Mouse (Mus musculus) B cell, adult 62 days (primary cell): ENCODE data around the gene Igflr1. TPM values are rescaled to one million over a fixed set of nuclear protein-coding genes. Genes with fewer than 3 reads are reported as not detected.

Experiments
- total RNA-seq: library from RNA; stranded (reverse); gene quantifications from 4 replicates; pipeline ENCODE4 v1.2.4, GENCODE M21; 2023

Igflr1 gene
- total RNA-seq: 5.6 to 11.7 TPM (median 8.2 TPM) in 4 replicates

GRCm38 (mm10) chr7:30564970-30565571 is at the start of gene Igflr1:
TSS of gene Igflr1 (plus strand) at chr7:30565427.

GRCm38 (mm10) chr7:30534633-30535577 is 30.3 kb upstream of the Igflr1 start, which contains the start of gene Arhgap33:
TSS of gene Arhgap33 (minus strand) at chr7:30535060.

GRCm38 (mm10) chr7:30552102-30553020 is 12.9 kb upstream of the Igflr1 start, which contains the start of the genes Hspb6 and Proser3:
TSS of gene Hspb6 (plus strand) at chr7:30552178.
TSS of gene Proser3 (minus strand) at chr7:30552299.

GRCm38 (mm10) chr7:30559443-30559954 is 5.7 kb upstream of the Igflr1 start, which contains the start of gene Lin37:
TSS of gene Lin37 (minus strand) at chr7:30559838.

GRCm38 (mm10) chr7:30563117-30563905 is 1.9 kb upstream of the Igflr1 start, which contains the start of the genes U2af1l4, Gm49396 and Psenen:
TSS of gene U2af1l4 (plus strand) at chr7:30563301.
TSS of gene Gm49396 (plus strand) at chr7:30563344.
TSS of gene Psenen (minus strand) at chr7:30563627.

GRCm38 (mm10) chr7:30588676-30589434 is 23.6 kb downstream of the Igflr1 start, which contains the start of gene Kmt2b:
TSS of gene Kmt2b (minus strand) at chr7:30588726.

DNA sequence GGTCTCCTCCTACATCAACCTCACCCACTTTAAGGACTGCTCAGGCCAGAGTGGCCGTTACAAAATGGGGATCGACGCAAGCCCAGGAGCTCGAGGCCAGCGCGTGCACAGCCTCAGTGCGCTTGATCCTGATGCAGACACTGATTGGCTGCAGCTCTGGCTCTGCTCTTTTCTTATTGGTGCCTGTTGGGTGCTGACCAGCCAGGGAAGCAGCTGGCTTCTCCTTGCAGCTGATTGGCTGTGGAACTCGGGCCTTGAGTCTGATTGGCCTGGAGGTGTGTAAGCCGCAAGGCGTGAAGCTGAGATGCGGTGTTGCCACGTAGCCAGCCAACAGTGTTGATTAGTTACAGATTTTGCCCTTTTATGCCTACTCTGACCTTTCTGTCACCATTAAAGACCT is 33.6 kb downstream of the Igflr1 start, which contains the start of gene Zbtb32:
Gene Zbtb32, minus strand, starts transcription at position 124 of the 400 bp plus-strand sequence.

DNA sequence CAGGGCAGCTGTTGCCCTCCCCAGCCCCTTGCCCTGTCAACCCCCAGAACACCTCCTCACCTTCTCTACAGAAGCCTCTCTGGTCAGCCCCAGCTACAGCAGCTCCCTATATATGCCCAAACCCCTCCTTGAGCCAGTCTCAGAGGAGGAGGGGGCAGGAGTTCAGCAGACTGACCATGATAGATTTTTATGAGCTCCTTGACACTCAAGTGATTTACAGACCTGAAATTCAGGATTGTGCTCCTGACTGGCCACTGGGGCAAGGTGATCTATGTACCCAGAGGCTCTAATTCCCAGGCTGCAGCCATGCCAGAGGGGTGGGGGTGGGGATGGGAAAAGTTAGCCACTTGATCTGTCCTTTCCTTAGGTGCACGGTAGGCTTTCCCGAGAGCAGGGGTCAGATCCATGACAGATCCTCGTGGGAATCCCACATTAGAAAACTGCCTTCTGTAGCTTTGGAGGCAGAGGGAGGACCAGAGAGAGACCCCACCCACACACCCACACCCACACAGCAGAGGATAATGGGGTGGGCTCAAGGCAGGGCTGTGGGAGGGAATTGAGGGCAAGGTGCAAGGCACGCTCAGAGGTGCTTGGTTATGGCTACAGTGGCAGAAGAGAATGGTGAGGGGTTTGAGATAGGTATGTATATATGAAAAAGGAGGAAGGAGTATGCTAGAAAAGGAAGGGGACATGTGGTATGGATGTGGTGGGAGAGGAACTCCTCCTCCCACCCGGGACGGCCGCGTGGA is 47.6 kb downstream of the Igflr1 start, which contains the start of gene Upk1a:
Gene Upk1a, minus strand, starts transcription at position 194 of the 749 bp plus-strand sequence.

Other genes starting within 250 kb of the Igflr1 start
- 4.5 to 5.6 TPM (median 5.1 TPM) in 4 replicates for gene E130208F15Rik, start 243.7 kb upstream of the Igflr1 start, total RNA-seq
- 17.4 to 20.4 TPM (median 17.5 TPM) in 4 replicates for gene Sdhaf1, start 241.5 kb upstream of the Igflr1 start, total RNA-seq
- not detected in 4 replicates for gene Lrfn3, start 202.7 kb upstream of the Igflr1 start, total RNA-seq
- gene Tyrobp, start 151.7 kb upstream of the Igflr1 start, total RNA-seq: 63.3 to 80.1 TPM (median 74.7 TPM) in 4 replicates
- gene Hcst, start 145.6 kb upstream of the Igflr1 start, total RNA-seq: 34.8 to 42.0 TPM (median 39.2 TPM) in 4 replicates
- gene Nfkbid, start 143.7 kb upstream of the Igflr1 start, total RNA-seq: 332 to 428 TPM (median 371 TPM) in 4 replicates
- 0.22 TPM in 1 of 4 replicates, not detected in the others for gene Aplp1, start 119.9 kb upstream of the Igflr1 start, total RNA-seq
- not detected in 4 replicates for gene Kirrel2, start 107.7 kb upstream of the Igflr1 start, total RNA-seq
- gene Nphs1, start 107.1 kb upstream of the Igflr1 start, total RNA-seq: not detected in 4 replicates
- not detected in 4 replicates for gene Prodh2, start 71.8 kb upstream of the Igflr1 start, total RNA-seq
- gene Arhgap33, start 30.4 kb upstream of the Igflr1 start, total RNA-seq: 14.2 to 18.7 TPM (median 16.3 TPM) in 4 replicates
- 2.2 to 3.1 TPM (median 2.7 TPM) in 4 replicates for gene Hspb6, start 13.2 kb upstream of the Igflr1 start, total RNA-seq
- gene Proser3, start 13.1 kb upstream of the Igflr1 start, total RNA-seq: 10.2 to 18.1 TPM (median 13.6 TPM) in 4 replicates
- gene Lin37, start 5.6 kb upstream of the Igflr1 start, total RNA-seq: 38.9 to 50.0 TPM (median 41.5 TPM) in 4 replicates
- 106 to 140 TPM (median 111 TPM) in 4 replicates for gene U2af1l4, start 2.1 kb upstream of the Igflr1 start, total RNA-seq
- gene Gm49396, start 2.1 kb upstream of the Igflr1 start, total RNA-seq: 9.2 to 12.8 TPM (median 11.8 TPM) in 4 replicates
- 135 to 152 TPM (median 138 TPM) in 4 replicates for gene Psenen, start 1.8 kb upstream of the Igflr1 start, total RNA-seq
- 104 to 116 TPM (median 108 TPM) in 4 replicates for gene Kmt2b, start 23.3 kb downstream of the Igflr1 start, total RNA-seq
- 0.82 to 1.9 TPM (median 1.6 TPM) in 4 replicates for gene Zbtb32, start 33.5 kb downstream of the Igflr1 start, total RNA-seq
- gene Upk1a, start 47.4 kb downstream of the Igflr1 start, total RNA-seq: 0.70 TPM in 1 of 4 replicates, not detected in the others
- 177 to 214 TPM (median 201 TPM) in 4 replicates for gene Cox6b1, start 60.7 kb downstream of the Igflr1 start, total RNA-seq
- gene Etv2, start 70.4 kb downstream of the Igflr1 start, total RNA-seq: not detected in 4 replicates
- gene Rbm42, start 84.9 kb downstream of the Igflr1 start, total RNA-seq: 87.7 to 100 TPM (median 92.3 TPM) in 4 replicates
- 56.1 to 64.2 TPM (median 59.9 TPM) in 4 replicates for gene Haus5, start 99.6 kb downstream of the Igflr1 start, total RNA-seq
- not detected in 4 replicates for gene Pmis2, start 106.2 kb downstream of the Igflr1 start, total RNA-seq
- gene 2200002J24Rik, start 133.5 kb downstream of the Igflr1 start, total RNA-seq: not detected in 4 replicates
- gene Atp4a, start 146.8 kb downstream of the Igflr1 start, total RNA-seq: 0.85 to 3.1 TPM in 2 of 4 replicates, not detected in the others
- 34.4 to 45.7 TPM (median 41.2 TPM) in 4 replicates for gene Tmem147, start 164.1 kb downstream of the Igflr1 start, total RNA-seq
- not detected in 4 replicates for gene Gapdhs, start 178.3 kb downstream of the Igflr1 start, total RNA-seq
- gene Sbsn, start 186.0 kb downstream of the Igflr1 start, total RNA-seq: 2.3 to 5.4 TPM (median 3.3 TPM) in 4 replicates
- not detected in 4 replicates for gene Dmkn, start 198.3 kb downstream of the Igflr1 start, total RNA-seq
- gene Krtdap, start 222.5 kb downstream of the Igflr1 start, total RNA-seq: not detected in 4 replicates